Mouse (Mus musculus) embryonic stem cell, embryonic (primary cell): ENCODE data around the gene Nr3c2.

Source experiments
- CTCF ChIA-PET, 4 experiments: fragments of 300-600 bp in 2 of 4; fragments of 350-600 bp in 2 of 4; sonication (Branson Sonifier 250); formaldehyde crosslinking; loops; one replicate each; lab custom pipeline; 2022; ENCODE audit warnings: inconsistent platforms in 2 of 4; lab: Charles Lee
- POLR2A ChIA-PET, 4 experiments: fragments of 300-600 bp in 2 of 4; fragments of 350-600 bp in 2 of 4; sonication (Branson Sonifier 250); formaldehyde crosslinking; loops; one replicate each; lab custom pipeline; 2022; ENCODE audit warnings: antibody characterized with exemption in 4 of 4, inconsistent platforms in 1 of 4; lab: Charles Lee

Nr3c2 gene

GRCm38 (mm10) chr8:76899411-76900154 is at the start of gene Nr3c2:
Nr3c2 (plus strand) TSS chr8:76899442.
- ChIA-PET CTCF (interaction anchor here in 1 of 4 experiments (0.6 kb wide), 1 partner anchor 412 kb away, joined by 8 read pairs; no protein-coding TSS in a partner anchor), POLR2A (interaction anchor here in 2 of 4 experiments (0.9 to 1.6 kb wide), 2 partner anchors 10 to 536 kb away, joined by 4 to 5 read pairs; no protein-coding TSS in a partner anchor)

GRCm38 (mm10) chr8:76858534-76858933 is 40.7 kb upstream of the Nr3c2 start:
- CTCF ChIA-PET: no interaction called here
- POLR2A ChIA-PET: no interaction called here

- ChIA-PET CTCF (no interaction called here), POLR2A (no interaction called here)
Observed at GRCm38 (mm10) chr8:76859709-76860108, 39.5 kb upstream of the Nr3c2 start.

GRCm38 (mm10) chr8:76863066-76863465 is 36.2 kb upstream of the Nr3c2 start:
- CTCF ChIA-PET: no interaction called here
- POLR2A ChIA-PET: no interaction called here

- POLR2A ChIA-PET: no interaction called here
- CTCF ChIA-PET: no interaction called here
Observed at GRCm38 (mm10) chr8:76876809-76877208, 22.4 kb upstream of the Nr3c2 start.

- POLR2A ChIA-PET: no interaction called here
- CTCF ChIA-PET: no interaction called here
Observed at GRCm38 (mm10) chr8:76897050-76897449, 2.2 kb upstream of the Nr3c2 start.

GRCm38 (mm10) chr8:76898721-76899410 is 376 bp upstream of the Nr3c2 start:
- CTCF ChIA-PET: no interaction called here
- POLR2A ChIA-PET: interaction anchor here in 2 of 4 experiments (0.6 to 0.7 kb wide), 2 partner anchors 530 to 1152 kb away, joined by 3 to 5 read pairs; no protein-coding TSS in a partner anchor

- ChIA-PET CTCF (interaction anchor here in 2 of 4 experiments (0.6 kb wide), 2 partner anchors 125 to 411 kb away, joined by 3 to 8 read pairs; no protein-coding TSS in a partner anchor), POLR2A (interaction anchor here in 3 of 4 experiments (0.7 to 1.6 kb wide), 12 partner anchors 9 to 1787 kb away, joined by 3 to 7 read pairs (median 3); no protein-coding TSS in a partner anchor)
Observed at GRCm38 (mm10) chr8:76900155-76901141, 1.2 kb downstream of the Nr3c2 start.

- POLR2A ChIA-PET: interaction anchor here in 3 of 4 experiments (0.6 to 1.6 kb wide), 17 partner anchors 18 to 1788 kb away, joined by 3 to 7 read pairs (median 3); partner anchors contain the start of gene Arhgap10 (in 1 of the 3)
- CTCF ChIA-PET: interaction anchor here in 3 of 4 experiments (0.6 to 0.7 kb wide), 4 partner anchors 81 to 160 kb away, joined by 3 to 4 read pairs (median 3); no protein-coding TSS in a partner anchor
Observed at GRCm38 (mm10) chr8:76901430-76902204, 2.4 kb downstream of the Nr3c2 start.

GRCm38 (mm10) chr8:76902205-76903078 is 3.2 kb downstream of the Nr3c2 start:
- POLR2A ChIA-PET: interaction anchor here (0.6 to 1.6 kb wide), 13 partner anchors 17 to 1197 kb away, joined by 3 to 5 read pairs (median 4); partner anchors contain the start of gene Arhgap10 (in 1 of the 4)
- CTCF ChIA-PET: interaction anchor here in 2 of 4 experiments (0.7 kb wide), 3 partner anchors 82 to 159 kb away, joined by 3 to 4 read pairs (median 3); no protein-coding TSS in a partner anchor

GRCm38 (mm10) chr8:76911206-76911605 is 12.0 kb downstream of the Nr3c2 start:
- ChIA-PET POLR2A (no interaction called here), CTCF (no interaction called here)

- ChIA-PET POLR2A (no interaction called here), CTCF (no interaction called here)
Observed at GRCm38 (mm10) chr8:76912678-76913077, 13.4 kb downstream of the Nr3c2 start.

GRCm38 (mm10) chr8:76913207-76913606 is 14.0 kb downstream of the Nr3c2 start:
- ChIA-PET CTCF (no interaction called here), POLR2A (no interaction called here)

- ChIA-PET POLR2A (no interaction called here), CTCF (no interaction called here)
Observed at GRCm38 (mm10) chr8:76915260-76915659, 16.0 kb downstream of the Nr3c2 start.

- POLR2A ChIA-PET: interaction anchor here in 2 of 4 experiments (0.8 to 1.2 kb wide), 3 partner anchors 18 to 210 kb away, joined by 3 to 4 read pairs (median 3); no protein-coding TSS in a partner anchor
- CTCF ChIA-PET: interaction anchor here in 2 of 4 experiments (0.7 kb wide), 2 partner anchors 365 to 1004 kb away, joined by 4 to 6 read pairs; no protein-coding TSS in a partner anchor
Observed at GRCm38 (mm10) chr8:76919546-76919945, 20.3 kb downstream of the Nr3c2 start.

GRCm38 (mm10) chr8:76924150-76924549 is 24.9 kb downstream of the Nr3c2 start:
- CTCF ChIA-PET: no interaction called here
- POLR2A ChIA-PET: no interaction called here

GRCm38 (mm10) chr8:76928326-76928725 is 29.1 kb downstream of the Nr3c2 start:
- POLR2A ChIA-PET: no interaction called here
- CTCF ChIA-PET: no interaction called here
